Mouse (Mus musculus): ENCODE data around the gene Zfp978. TPM values are rescaled to one million over a fixed set of nuclear protein-coding genes. Genes with fewer than 3 reads are reported as not detected.
"Not testable (repeated sequence)": the region's sequence is repeated elsewhere in the genome, so short reads cannot be mapped to it uniquely, and the experiment has no call there.

Zfp978 gene
- polyA plus RNA-seq, 1 experiment from 2014 or later, result not detected

DNA sequence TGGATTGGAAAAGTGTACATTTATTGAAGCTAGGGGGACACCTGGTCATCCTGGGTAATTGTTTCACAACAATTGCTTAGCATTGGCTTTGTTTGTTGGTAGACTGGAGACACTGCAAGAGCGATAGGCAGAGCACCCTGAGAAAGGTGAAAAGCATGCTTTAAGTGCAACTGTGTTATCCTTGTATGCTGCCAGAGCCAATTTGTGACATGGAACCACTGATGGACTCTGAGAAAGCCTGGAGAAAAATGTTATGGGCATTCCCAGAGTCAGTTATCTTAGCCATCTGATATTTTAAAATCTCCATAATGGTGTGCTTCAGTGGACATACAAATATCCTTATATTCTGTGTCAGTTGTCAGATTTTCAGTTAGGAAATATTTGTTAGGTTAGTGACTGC is 60.2 kb downstream of the Zfp978 start:
- ATAC-seq (ENCODE audit: low FRiP score); H3K4me3 ChIP-seq (replicated peaks); H3K36me3 ChIP-seq (replicated peaks); H3K27ac ChIP-seq; H3K4me2 ChIP-seq; H3K27me3 ChIP-seq; H3K4me1 ChIP-seq; H3K9ac ChIP-seq: not testable (repeated sequence)
- 29% methylated on average over 1 of the region's 1 CpGs for WGBS
- peaks cover 80% of the 10 kb centered on the region for H3K9me3 ChIP-seq

DNA sequence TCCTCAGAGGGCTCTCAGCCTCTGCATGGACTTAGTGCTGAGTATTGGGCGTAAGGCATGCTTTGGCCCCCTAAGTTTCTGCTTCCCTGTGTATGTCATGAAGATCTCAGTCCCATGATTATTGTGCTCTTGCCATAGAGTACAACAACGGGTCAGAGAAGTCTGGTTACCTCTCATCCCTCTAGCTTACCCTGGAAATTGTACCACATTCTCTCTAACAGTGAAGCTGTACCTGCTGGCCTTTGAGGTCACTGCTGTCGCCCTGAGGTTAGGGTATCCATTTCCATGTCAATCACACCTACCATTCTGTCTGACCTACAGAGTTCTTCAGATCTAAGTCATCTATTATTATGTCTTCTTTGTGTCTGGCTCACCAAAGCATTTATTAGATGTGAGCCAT is 62.0 kb downstream of the Zfp978 start:
- Histone ChIP-seq H3K9ac (no peak overlapping the region), H3K4me1 (no peaks in the 10 kb centered on the region)
- ATAC-seq (ENCODE audit: low FRiP score), result no peak

DNA sequence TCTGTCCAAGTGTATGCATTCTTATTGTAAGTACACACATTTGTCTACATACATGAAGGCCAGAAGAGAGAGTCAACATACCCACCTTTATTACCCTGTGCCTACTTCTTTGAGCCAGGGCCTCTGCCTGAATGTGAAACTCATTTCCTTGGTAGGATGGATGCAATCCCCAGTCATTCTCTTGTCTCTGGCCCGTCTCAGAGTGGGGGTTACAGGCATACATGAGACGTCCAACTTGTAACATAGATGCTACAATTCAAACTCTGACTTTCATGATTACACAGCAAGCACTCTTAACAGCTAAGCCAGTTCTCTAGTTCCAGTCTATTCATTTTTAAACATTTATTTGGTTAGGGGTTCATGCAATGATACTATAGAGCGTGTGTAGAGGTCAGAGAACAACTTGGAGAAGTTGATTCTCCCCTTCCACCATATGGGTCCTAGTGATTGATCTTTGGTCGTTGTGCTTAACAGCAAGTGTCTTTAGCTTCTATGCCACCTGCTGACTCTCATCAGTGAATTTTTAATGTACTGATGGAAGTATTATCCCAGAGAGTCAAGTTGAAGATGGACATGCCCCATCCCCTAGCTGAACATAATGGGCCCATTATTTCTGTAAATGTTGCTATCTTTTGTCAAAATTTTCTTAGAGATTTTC is 62.7 kb downstream of the Zfp978 start:
- no peaks in the 10 kb centered on the region for H3K27me3 ChIP-seq
- H3K36me3 ChIP-seq (replicated peaks), result no peaks in the 10 kb centered on the region
- ATAC-seq (ENCODE audit: low FRiP score), result 0 out of 2 replicates have a peak, but pooled peaks have one; percentile 5
- H3K4me2 ChIP-seq, result no peak overlapping the region
- H3K4me3 ChIP-seq (replicated peaks), result no peak overlapping the region
- no peak overlapping the region for H3K27ac ChIP-seq
- peaks cover 60% of the 10 kb centered on the region for H3K9me3 ChIP-seq
- 63% methylated on average over 4 of the region's 4 CpGs for WGBS
- H3K9ac ChIP-seq, result no peak overlapping the region
- H3K4me1 ChIP-seq, result no peaks in the 10 kb centered on the region

More for the DNA sequence above, 62.0 kb downstream of the Zfp978 start:
- 47% methylated on average over 3 of the region's 3 CpGs for WGBS
- Histone ChIP-seq H3K9me3 (peaks cover 62% of the 10 kb centered on the region), H3K36me3 (replicated peaks) (no peaks in the 10 kb centered on the region), H3K27ac (no peak overlapping the region), H3K4me3 (replicated peaks) (no peak overlapping the region), H3K27me3 (no peaks in the 10 kb centered on the region), H3K4me2 (no peak overlapping the region)

DNA sequence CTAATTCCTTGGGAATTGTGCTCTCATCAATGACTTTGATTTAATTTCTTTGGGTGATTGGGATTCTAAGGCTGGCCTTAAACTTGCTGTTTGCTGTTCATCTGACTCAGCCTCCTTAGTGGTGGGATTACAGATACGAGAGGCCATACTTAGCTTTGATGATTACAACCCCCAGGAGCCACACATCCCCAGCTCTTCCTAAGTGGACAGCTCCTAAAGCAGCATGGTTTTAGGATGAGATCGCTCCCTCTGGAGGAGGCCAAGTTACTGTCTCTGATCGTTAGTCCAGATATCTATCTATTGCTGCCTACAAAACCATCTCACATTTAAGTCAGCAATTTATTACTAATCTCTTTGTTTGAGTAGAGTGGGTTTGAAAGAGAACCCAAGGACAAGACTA is 63.3 kb downstream of the Zfp978 start:
- H3K27ac ChIP-seq; H3K4me2 ChIP-seq; H3K9ac ChIP-seq; H3K27me3 ChIP-seq; H3K4me3 ChIP-seq (replicated peaks); H3K4me1 ChIP-seq; H3K36me3 ChIP-seq (replicated peaks); ATAC-seq (ENCODE audit: low FRiP score): not testable (repeated sequence)
- 54% methylated on average over 3 of the region's 3 CpGs for WGBS
- peaks cover 61% of the 10 kb centered on the region for H3K9me3 ChIP-seq

DNA sequence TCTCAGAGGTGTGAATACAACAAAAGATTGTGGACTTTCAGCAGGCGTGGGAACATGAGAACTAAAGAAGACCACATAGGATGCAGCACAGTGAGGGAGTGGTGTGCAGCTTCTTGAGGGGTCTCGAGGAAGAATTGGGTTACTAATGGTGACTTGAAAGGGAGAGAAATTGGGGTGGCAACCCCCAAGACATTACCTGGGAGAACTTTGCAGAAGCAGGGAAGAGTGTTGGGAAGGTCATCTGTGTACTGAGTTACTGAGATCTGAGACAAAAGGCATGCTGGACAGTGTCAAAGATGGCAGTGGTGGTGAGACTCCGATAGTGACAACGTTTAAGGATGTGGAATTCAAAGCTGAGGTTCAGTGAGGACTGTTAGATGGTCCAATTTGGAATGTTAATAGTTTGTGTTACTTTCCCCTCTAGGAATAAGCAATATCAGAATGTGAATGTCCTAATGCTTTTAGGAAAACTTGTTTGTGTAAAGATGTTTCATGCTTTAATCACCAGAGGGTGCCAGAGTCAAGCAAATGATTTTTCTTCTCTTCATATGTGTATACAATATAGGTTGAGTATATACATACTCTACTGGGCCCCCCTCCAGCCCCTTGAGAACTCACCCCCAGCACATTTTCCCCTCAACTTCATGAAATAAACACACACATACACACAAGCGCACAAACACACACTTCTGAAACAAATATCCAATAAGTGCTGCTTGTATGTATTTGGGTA is 64.7 kb downstream of the Zfp978 start:
- WGBS, result 56% methylated on average over 5 of the region's 5 CpGs
- not testable (repeated sequence) for H3K4me2 ChIP-seq; H3K27me3 ChIP-seq; H3K9ac ChIP-seq; H3K36me3 ChIP-seq (replicated peaks); H3K27ac ChIP-seq; H3K4me1 ChIP-seq; H3K4me3 ChIP-seq (replicated peaks)
- 0 out of 2 replicates have a peak, but pooled peaks have one; percentile 4 for ATAC-seq (ENCODE audit: low FRiP score)
- H3K9me3 ChIP-seq, result peaks cover 59% of the 10 kb centered on the region

DNA sequence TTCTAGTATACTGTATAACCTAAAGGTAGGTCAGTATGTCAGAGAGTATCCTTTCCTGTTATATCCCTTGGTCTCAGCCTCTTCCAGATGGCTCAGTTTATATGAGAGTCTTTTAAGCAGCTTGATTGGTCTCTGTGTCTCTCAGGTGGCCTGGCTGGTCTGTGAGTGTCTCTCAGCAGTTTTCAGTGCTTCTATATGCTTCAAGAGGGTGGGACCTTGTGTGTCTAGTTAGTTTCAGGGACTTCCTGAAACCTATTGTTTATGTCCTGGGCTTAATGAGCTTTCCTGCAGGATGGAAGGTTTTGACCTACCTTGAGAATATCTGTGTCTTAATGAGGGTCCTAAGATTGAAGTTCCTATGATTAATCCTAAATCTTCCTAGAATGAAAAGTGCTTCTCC is 69.5 kb downstream of the Zfp978 start:
- H3K9me3 ChIP-seq, result peaks cover 40% of the 10 kb centered on the region
- no peaks in the 10 kb centered on the region for H3K36me3 ChIP-seq (replicated peaks)
- no peak overlapping the region for H3K4me3 ChIP-seq (replicated peaks)
- H3K9ac ChIP-seq, result no peak overlapping the region
- H3K4me2 ChIP-seq, result no peak overlapping the region
- no peaks in the 10 kb centered on the region for H3K4me1 ChIP-seq
- H3K27me3 ChIP-seq, result no peaks in the 10 kb centered on the region
- ATAC-seq (ENCODE audit: low FRiP score), result no peak
- no peak overlapping the region for H3K27ac ChIP-seq

DNA sequence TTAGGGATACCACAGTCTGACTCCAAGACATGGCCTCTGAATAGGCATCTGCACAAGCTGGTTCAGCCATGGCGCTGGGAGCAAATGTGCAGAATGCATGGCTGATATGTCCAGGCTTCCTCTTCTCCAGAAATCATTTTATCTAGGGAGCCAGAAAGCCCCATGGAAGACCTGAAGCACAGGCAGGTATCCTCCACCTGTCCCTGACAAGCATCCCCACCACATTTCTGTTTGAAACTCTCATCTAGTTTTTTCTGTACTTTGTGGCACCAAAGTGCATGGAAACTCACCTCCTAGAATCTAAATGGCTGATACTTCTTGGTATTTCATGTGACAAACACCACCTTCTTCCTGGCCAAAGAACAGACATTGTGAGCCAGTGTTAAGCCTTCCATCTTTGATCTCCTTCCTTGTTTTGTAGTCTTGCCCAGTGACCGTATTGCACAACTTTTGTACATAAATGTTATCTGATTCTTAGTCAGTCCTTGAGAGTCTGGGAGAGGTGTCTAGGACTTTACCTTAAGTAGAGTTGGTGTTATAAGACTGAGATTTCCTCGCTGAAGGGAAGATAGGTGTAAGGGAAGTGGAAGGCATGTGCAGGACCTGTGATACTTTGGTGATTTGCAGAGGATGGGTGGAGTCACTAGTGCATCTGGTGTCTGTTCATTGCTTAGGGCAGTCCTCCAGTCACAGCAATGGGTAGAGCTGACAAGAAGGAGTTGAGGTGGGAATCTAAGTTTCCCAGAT is 70.8 kb downstream of the Zfp978 start:
- peak; percentile 47 for ATAC-seq (ENCODE audit: low FRiP score)
- H3K4me3 ChIP-seq (replicated peaks); H3K27me3 ChIP-seq; H3K27ac ChIP-seq; H3K4me1 ChIP-seq; H3K36me3 ChIP-seq (replicated peaks); H3K9ac ChIP-seq; H3K4me2 ChIP-seq: not testable (repeated sequence)
- 78% methylated on average over 3 of the region's 3 CpGs for WGBS
- H3K9me3 ChIP-seq, result peaks cover 40% of the 10 kb centered on the region

DNA sequence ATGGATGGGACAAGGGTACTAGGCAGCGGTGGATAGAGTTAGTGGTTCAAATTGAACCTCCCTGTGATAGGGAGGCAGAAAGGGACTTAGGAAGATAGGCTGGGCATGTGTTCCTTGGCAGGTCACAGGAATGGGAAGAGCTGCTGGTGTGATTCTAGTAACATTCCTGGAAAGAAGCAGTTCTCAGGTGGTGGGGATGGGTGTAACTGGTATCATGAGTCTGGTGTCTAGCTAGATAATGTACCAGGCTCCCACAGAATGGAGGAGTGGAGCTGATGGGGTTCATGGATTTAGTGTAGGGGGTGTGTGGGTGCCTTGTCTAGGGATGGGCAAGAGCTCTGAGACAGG is 71.3 kb downstream of the Zfp978 start:
- H3K9ac ChIP-seq, result no peak overlapping the region
- peaks cover 44% of the 10 kb centered on the region for H3K9me3 ChIP-seq
- no peak overlapping the region for H3K4me2 ChIP-seq
- 88% methylated on average over 1 of the region's 1 CpGs for WGBS
- no peaks in the 10 kb centered on the region for H3K36me3 ChIP-seq (replicated peaks)
- ATAC-seq (ENCODE audit: low FRiP score), result peak; percentile 3; the same call in 1 of the 2 replicates
- H3K27ac ChIP-seq, result no peak overlapping the region
- H3K4me1 ChIP-seq, result no peaks in the 10 kb centered on the region
- H3K27me3 ChIP-seq, result no peaks in the 10 kb centered on the region
- no peak overlapping the region for H3K4me3 ChIP-seq (replicated peaks)

DNA sequence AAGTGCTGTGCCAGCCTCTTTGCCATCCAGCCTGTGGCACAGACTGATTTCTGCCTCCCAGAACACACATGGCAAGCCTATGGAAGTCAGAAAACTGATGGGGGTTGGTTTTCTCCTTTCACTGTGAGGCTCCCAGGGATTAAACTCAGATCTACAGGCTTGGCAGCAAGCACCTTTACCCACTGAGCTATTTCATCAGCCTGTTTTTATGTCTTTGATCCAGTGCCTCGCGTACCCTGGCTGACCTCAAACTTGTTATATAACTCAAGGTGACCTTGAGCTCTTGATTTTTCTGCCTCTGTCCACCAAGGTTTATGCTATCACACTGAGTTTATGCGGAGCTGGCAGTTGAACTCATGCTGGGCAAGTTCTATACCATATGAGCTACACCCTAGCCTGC is 71.9 kb downstream of the Zfp978 start:
- H3K27me3 ChIP-seq, result no peaks in the 10 kb centered on the region
- H3K9me3 ChIP-seq, result peaks cover 44% of the 10 kb centered on the region
- no peak for ATAC-seq (ENCODE audit: low FRiP score)
- no peak overlapping the region for H3K9ac ChIP-seq
- no peak overlapping the region for H3K4me3 ChIP-seq (replicated peaks)
- H3K4me1 ChIP-seq, result no peaks in the 10 kb centered on the region
- WGBS, result 40% methylated on average over 3 of the region's 3 CpGs
- no peak overlapping the region for H3K4me2 ChIP-seq
- H3K36me3 ChIP-seq (replicated peaks), result no peaks in the 10 kb centered on the region
- no peak overlapping the region for H3K27ac ChIP-seq

DNA sequence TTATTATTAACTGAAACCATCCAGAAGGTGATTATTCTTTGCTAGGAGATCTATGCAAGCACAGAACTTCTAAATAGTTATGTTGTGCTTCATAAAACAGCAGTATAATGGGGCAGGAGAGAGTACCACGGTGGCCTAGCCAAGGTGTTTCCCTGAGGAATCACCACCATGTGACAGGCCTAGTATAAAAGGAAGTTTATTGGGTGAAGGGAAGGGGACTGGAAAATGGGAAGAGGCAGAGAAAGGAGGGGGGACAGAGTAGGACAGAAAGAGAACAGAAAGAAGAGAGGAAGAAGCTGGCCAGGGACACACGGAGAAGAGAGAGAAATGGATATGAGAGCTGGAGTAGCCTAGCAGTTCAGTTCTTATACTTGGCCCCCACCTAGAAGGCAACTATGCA is 72.8 kb downstream of the Zfp978 start:
- Histone ChIP-seq H3K27ac (no peak overlapping the region), H3K9me3 (peaks cover 42% of the 10 kb centered on the region), H3K4me2 (no peak overlapping the region), H3K27me3 (no peaks in the 10 kb centered on the region), H3K4me1 (no peaks in the 10 kb centered on the region), H3K36me3 (replicated peaks) (no peaks in the 10 kb centered on the region), H3K9ac (no peak overlapping the region), H3K4me3 (replicated peaks) (no peak overlapping the region)
- ATAC-seq (ENCODE audit: low FRiP score), result peak; percentile 24; the same call in 1 of the 2 replicates
- 49% methylated on average over 2 of the region's 2 CpGs for WGBS

All from forebrain, embryonic 12.5 days (tissue).